Mouse (Mus musculus): ENCODE results near the gene Avp.
A peak's percentile ranks its signal among the peaks of the same experiment; 100 is the strongest.

Gene Avp

GRCm38 (mm10) chr2:130569926-130570325, 12.4 kb downstream of the Avp start:
- no peak for DNase-seq (ENCODE audit: low spot score)

GRCm38 (mm10) chr2:130568921-130569320, 13.4 kb downstream of the Avp start:
- no peak for DNase-seq (ENCODE audit: low spot score)

- no peak for DNase-seq (ENCODE audit: low spot score)
Observed at GRCm38 (mm10) chr2:130564983-130565382, 17.4 kb downstream of the Avp start.

GRCm38 (mm10) chr2:130564063-130564462, 18.3 kb downstream of the Avp start:
- peak; percentile 26 for DNase-seq (ENCODE audit: low spot score)

- DNase-seq (ENCODE audit: low spot score) = peak; percentile 92
Observed at GRCm38 (mm10) chr2:130563212-130564055, 18.9 kb downstream of the Avp start, which contains the start of gene Mrps26. Gene Mrps26 (plus strand): TSS chr2:130563742.

- DNase-seq (ENCODE audit: low spot score) = no peak
Observed at GRCm38 (mm10) chr2:130558015-130558414, 24.3 kb downstream of the Avp start.

- DNase-seq (ENCODE audit: low spot score) = no peak
Observed at GRCm38 (mm10) chr2:130557462-130557861, 24.9 kb downstream of the Avp start.

GRCm38 (mm10) chr2:130556292-130556691, 26.1 kb downstream of the Avp start:
- no peak for DNase-seq (ENCODE audit: low spot score)

- no peak for DNase-seq (ENCODE audit: low spot score)
Observed at GRCm38 (mm10) chr2:130554841-130555240, 27.5 kb downstream of the Avp start.

GRCm38 (mm10) chr2:130546957-130547356, 35.4 kb downstream of the Avp start:
- no peak for DNase-seq (ENCODE audit: low spot score)

- no peak for DNase-seq (ENCODE audit: low spot score)
Observed at GRCm38 (mm10) chr2:130540266-130540665, 42.1 kb downstream of the Avp start.

GRCm38 (mm10) chr2:130538876-130539546, 43.3 kb downstream of the Avp start:
- no peak for DNase-seq (ENCODE audit: low spot score)

- no peak for DNase-seq (ENCODE audit: low spot score)
Observed at GRCm38 (mm10) chr2:130536890-130537289, 45.5 kb downstream of the Avp start.

- no peak for DNase-seq (ENCODE audit: low spot score)
Observed at GRCm38 (mm10) chr2:130535017-130535416, 47.3 kb downstream of the Avp start.

- DNase-seq (ENCODE audit: low spot score) = no peak
Observed at GRCm38 (mm10) chr2:130532201-130532600, 50.2 kb downstream of the Avp start.

All from testis, postnatal 14 days (tissue).